Mouse (Mus musculus) lung, embryonic 15.5 days (tissue): Measurements from ENCODE around the gene Gprc5b. TPM values are rescaled to one million over a fixed set of nuclear protein-coding genes. Genes with fewer than 3 reads are reported as not detected.
A peak's percentile ranks its signal among the peaks of the same experiment; 100 is the strongest.

ENCODE experiments used
- ATAC-seq: fragments of 200-750 bp; cut with Nextera tagmentation; 2 replicates; pipeline ENCODE4 v1.8.0; 2017; ENCODE audit warnings: moderate number of reproducible peaks, borderline replicate concordance; ENCODE audit not compliant: low FRiP score, low TSS enrichment; ENCODE audit errors: extremely low read depth
- H3K27ac ChIP-seq: fragments of 300-500 bp; sonication (generic); 2 replicates; pipeline ENCODE4 v1.5.1; 2015; ENCODE audit warnings: moderate library complexity, mild to moderate bottlenecking, inconsistent platforms
- H3K27me3 ChIP-seq: fragments of 300-500 bp; sonication (generic); 2 replicates; pipeline ENCODE4 v1.6.1; 2015; ENCODE audit warnings: inconsistent platforms
- H3K36me3 ChIP-seq: fragments of 300-500 bp; sonication (generic); 2 replicates; pipeline ENCODE4 v1.6.1; 2015; ENCODE audit warnings: inconsistent platforms
- H3K4me1 ChIP-seq: fragments of 300-500 bp; sonication (generic); 2 replicates; pipeline ENCODE4 v1.6.1; 2015; ENCODE audit warnings: inconsistent platforms
- H3K4me2 ChIP-seq: fragments of 300-500 bp; sonication (generic); 2 replicates; pipeline ENCODE4 v1.6.1; 2015; ENCODE audit warnings: inconsistent platforms, mild to moderate bottlenecking, moderate library complexity
- H3K4me3 ChIP-seq: fragments of 300-500 bp; sonication (generic); 2 replicates; pipeline ENCODE4 v1.5.1; 2015; ENCODE audit warnings: mild to moderate bottlenecking, inconsistent platforms
- H3K9ac ChIP-seq: fragments of 300-500 bp; sonication (generic); 2 replicates; pipeline ENCODE4 v1.6.1; 2015; ENCODE audit warnings: inconsistent platforms
- H3K9me3 ChIP-seq: fragments of 300-500 bp; sonication (generic); 2 replicates; pipeline ENCODE4 v1.6.1; 2016; ENCODE audit warnings: inconsistent platforms
- WGBS: fragments of 180-500 bp; shearing (Covaris S2); methylation state at CpG from one replicate; pipeline ENCODE4 v1.1.7; 2015; 5-methylcytosine and 5-hydroxymethylcytosine counted together
- polyA plus RNA-seq: library from polyadenylated mRNA; unstranded; fragments of >200 nt; fragmentation: Nextera tagmentation; extraction: Ambion mirVana; gene quantifications from 2 replicates; pipeline ENCODE4 v1.2.1, GENCODE M21; 2015

The Gprc5b gene
- polyA plus RNA-seq, 1 experiment from 2014 or later, result 6.7 TPM

GRCm38 (mm10) chr7:118996137-118996837 lies 1.3 kb upstream of the Gprc5b start:
- H3K4me2 ChIP-seq, result peak overlapping the region; percentile 95
- H3K27me3 ChIP-seq, result no peaks in the 10 kb centered on the region
- H3K9ac ChIP-seq, result no peak overlapping the region
- ATAC-seq, result peak; percentile 43
- no peak overlapping the region for H3K27ac ChIP-seq
- H3K4me3 ChIP-seq, result 0 out of 2 replicates have a peak overlapping the region, but pooled peaks have one; percentile 62
- peaks cover 39% of the 10 kb centered on the region for H3K4me1 ChIP-seq
- 5% methylated on average over 13 of the region's 13 CpGs for WGBS
- H3K36me3 ChIP-seq, result no peaks in the 10 kb centered on the region
- no peaks in the 10 kb centered on the region for H3K9me3 ChIP-seq

- H3K4me2 ChIP-seq, result peak overlapping the region; percentile 95
- peaks cover 40% of the 10 kb centered on the region for H3K4me1 ChIP-seq
- H3K4me3 ChIP-seq, result peak overlapping the region; percentile 62
- H3K27me3 ChIP-seq, result no peaks in the 10 kb centered on the region
- no peaks in the 10 kb centered on the region for H3K9me3 ChIP-seq
- H3K36me3 ChIP-seq, result no peaks in the 10 kb centered on the region
- WGBS, result 7% methylated on average over 14 of the region's 14 CpGs
- 0 out of 2 replicates have a peak overlapping the region, but pooled peaks have one; percentile 27 for H3K9ac ChIP-seq
- ATAC-seq, result peak; percentile 23
- H3K27ac ChIP-seq, result no peak overlapping the region
Observed at GRCm38 (mm10) chr7:118995671-118996070, 660 bp upstream of the Gprc5b start.

GRCm38 (mm10) chr7:118994231-118994842 lies 674 bp downstream of the Gprc5b start:
- Histone ChIP-seq H3K27me3 (no peaks in the 10 kb centered on the region), H3K4me2 (peak overlapping the region; percentile 95), H3K4me3 (peak overlapping the region; percentile 62), H3K27ac (peak overlapping the region; percentile 39), H3K4me1 (peaks cover 40% of the 10 kb centered on the region), H3K9ac (peak overlapping the region; percentile 71), H3K36me3 (no peaks in the 10 kb centered on the region), H3K9me3 (no peaks in the 10 kb centered on the region)
- ATAC-seq, result peak; percentile 31
- WGBS, result 1% methylated on average over 21 of the region's 21 CpGs

GRCm38 (mm10) chr7:118993597-118994230 lies 1.3 kb downstream of the Gprc5b start:
- Histone ChIP-seq H3K4me2 (peak overlapping the region; percentile 95), H3K4me1 (peaks cover 40% of the 10 kb centered on the region), H3K9me3 (no peaks in the 10 kb centered on the region), H3K27me3 (no peaks in the 10 kb centered on the region), H3K4me3 (peak overlapping the region; percentile 62), H3K9ac (peak overlapping the region; percentile 71), H3K36me3 (no peaks in the 10 kb centered on the region), H3K27ac (no peak overlapping the region)
- ATAC-seq, result no peak
- WGBS, result 3% methylated on average over 26 of the region's 26 CpGs

GRCm38 (mm10) chr7:118992623-118993405 lies 2.2 kb downstream of the Gprc5b start:
- H3K36me3 ChIP-seq, result no peaks in the 10 kb centered on the region
- 56% methylated on average over 13 of the region's 13 CpGs for WGBS
- H3K27me3 ChIP-seq, result no peaks in the 10 kb centered on the region
- H3K27ac ChIP-seq, result no peak overlapping the region
- H3K4me1 ChIP-seq, result peaks cover 40% of the 10 kb centered on the region
- H3K4me2 ChIP-seq, result peak overlapping the region; percentile 95
- H3K4me3 ChIP-seq, result peak overlapping the region; percentile 62; the same call in 1 of the 2 replicates
- H3K9ac ChIP-seq, result no peak overlapping the region
- H3K9me3 ChIP-seq, result no peaks in the 10 kb centered on the region
- ATAC-seq, result no peak

- H3K9ac ChIP-seq, result no peak overlapping the region
- no peak for ATAC-seq
- H3K9me3 ChIP-seq, result no peaks in the 10 kb centered on the region
- WGBS, result 40% methylated on average over 6 of the region's 6 CpGs
- H3K27me3 ChIP-seq, result no peaks in the 10 kb centered on the region
- no peak overlapping the region for H3K4me2 ChIP-seq
- H3K27ac ChIP-seq, result no peak overlapping the region
- H3K4me3 ChIP-seq, result no peak overlapping the region
- peaks cover 40% of the 10 kb centered on the region for H3K4me1 ChIP-seq
- H3K36me3 ChIP-seq, result no peaks in the 10 kb centered on the region
Observed at GRCm38 (mm10) chr7:118992080-118992560, 2.9 kb downstream of the Gprc5b start.

GRCm38 (mm10) chr7:118991341-118991884 lies 3.6 kb downstream of the Gprc5b start:
- H3K4me1 ChIP-seq, result peaks cover 40% of the 10 kb centered on the region
- H3K4me2 ChIP-seq, result no peak overlapping the region
- H3K9ac ChIP-seq, result no peak overlapping the region
- no peak overlapping the region for H3K27ac ChIP-seq
- H3K27me3 ChIP-seq, result no peaks in the 10 kb centered on the region
- no peaks in the 10 kb centered on the region for H3K9me3 ChIP-seq
- ATAC-seq, result no peak
- H3K4me3 ChIP-seq, result no peak overlapping the region
- 45% methylated on average over 4 of the region's 4 CpGs for WGBS
- H3K36me3 ChIP-seq, result no peaks in the 10 kb centered on the region

GRCm38 (mm10) chr7:118990282-118990681 lies 4.7 kb downstream of the Gprc5b start:
- no peak for ATAC-seq
- 81% methylated on average over 6 of the region's 6 CpGs for WGBS
- no peak overlapping the region for H3K27ac ChIP-seq
- no peaks in the 10 kb centered on the region for H3K36me3 ChIP-seq
- no peaks in the 10 kb centered on the region for H3K9me3 ChIP-seq
- no peak overlapping the region for H3K4me3 ChIP-seq
- H3K4me1 ChIP-seq, result peaks cover 34% of the 10 kb centered on the region
- H3K27me3 ChIP-seq, result no peaks in the 10 kb centered on the region
- no peak overlapping the region for H3K4me2 ChIP-seq
- no peak overlapping the region for H3K9ac ChIP-seq

- no peaks in the 10 kb centered on the region for H3K9me3 ChIP-seq
- H3K4me1 ChIP-seq, result peaks cover 31% of the 10 kb centered on the region
- no peaks in the 10 kb centered on the region for H3K36me3 ChIP-seq
- no peaks in the 10 kb centered on the region for H3K27me3 ChIP-seq
- no peak for ATAC-seq
- H3K4me3 ChIP-seq, result no peak overlapping the region
- 69% methylated on average over 5 of the region's 5 CpGs for WGBS
- H3K9ac ChIP-seq, result no peak overlapping the region
- H3K4me2 ChIP-seq, result no peak overlapping the region
- no peak overlapping the region for H3K27ac ChIP-seq
Observed at GRCm38 (mm10) chr7:118989275-118989856, 5.6 kb downstream of the Gprc5b start.

- ATAC-seq, result no peak
- 82% methylated on average over 4 of the region's 4 CpGs for WGBS
- no peak overlapping the region for H3K4me3 ChIP-seq
- H3K9me3 ChIP-seq, result no peaks in the 10 kb centered on the region
- peaks cover 5% of the 10 kb centered on the region; the same call in 1 of the 2 replicates for H3K36me3 ChIP-seq
- peaks cover 2% of the 10 kb centered on the region for H3K4me1 ChIP-seq
- no peak overlapping the region for H3K27ac ChIP-seq
- H3K27me3 ChIP-seq, result no peaks in the 10 kb centered on the region
- no peak overlapping the region for H3K4me2 ChIP-seq
- H3K9ac ChIP-seq, result no peak overlapping the region
Observed at GRCm38 (mm10) chr7:118986369-118986768, 8.6 kb downstream of the Gprc5b start.

GRCm38 (mm10) chr7:118985786-118986185 lies 9.2 kb downstream of the Gprc5b start:
- no peak overlapping the region for H3K4me2 ChIP-seq
- ATAC-seq, result no peak
- no peaks in the 10 kb centered on the region for H3K4me1 ChIP-seq
- H3K4me3 ChIP-seq, result no peak overlapping the region
- H3K9me3 ChIP-seq, result no peaks in the 10 kb centered on the region
- H3K27me3 ChIP-seq, result no peaks in the 10 kb centered on the region
- H3K27ac ChIP-seq, result no peak overlapping the region
- no peak overlapping the region for H3K9ac ChIP-seq
- 75% methylated on average over 4 of the region's 4 CpGs for WGBS
- peaks cover 9% of the 10 kb centered on the region; the same call in 1 of the 2 replicates for H3K36me3 ChIP-seq
